Mouse (Mus musculus): Measurements from ENCODE around the gene Olfr1289.

Gene Olfr1289

DNA sequence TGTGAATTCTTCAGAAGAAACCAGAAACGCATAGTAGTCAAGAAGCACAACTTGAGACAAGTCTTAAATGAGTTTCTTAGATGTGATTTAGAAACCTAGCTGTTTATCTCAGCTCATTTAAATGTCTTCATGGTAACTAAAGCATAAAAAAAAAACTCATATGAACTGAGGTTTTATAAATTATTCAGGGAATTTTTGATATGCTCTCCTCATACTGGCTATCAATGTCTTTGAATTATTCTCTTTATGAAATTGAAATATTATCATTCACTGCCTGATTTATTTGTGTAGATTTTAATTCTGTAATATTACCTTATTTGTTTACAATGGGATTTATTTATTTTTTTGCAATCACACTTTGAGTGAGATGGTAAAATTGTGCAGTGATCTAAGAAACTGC lies at the start of gene Olfr1289:
TSS of gene Olfr1289 (plus strand) at position 301 of the 400 bp plus-strand sequence.
- no peak for DNase-seq (ENCODE audit: low read depth)

DNA sequence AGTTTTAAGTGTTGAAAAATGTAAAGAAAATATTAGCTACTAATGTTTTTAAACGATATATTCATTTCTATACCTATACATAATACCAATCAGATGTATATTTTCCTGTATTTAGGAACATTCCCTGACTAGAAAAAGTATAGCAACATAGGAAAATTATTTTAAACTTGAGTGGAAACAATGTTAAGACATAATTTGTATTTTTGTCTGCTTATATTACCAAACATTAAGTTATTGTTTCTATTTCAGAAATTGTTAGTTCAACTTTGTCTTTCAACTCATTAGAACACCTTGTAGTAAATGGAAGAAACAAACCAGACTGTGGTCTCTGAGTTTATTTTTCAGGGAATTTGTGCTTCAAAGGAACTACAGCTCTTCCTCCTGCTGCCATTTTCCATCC lies 31.8 kb upstream of the Olfr1289 start, which contains the start of gene Olfr1287:
TSS of gene Olfr1287 (plus strand) at position 301 of the 400 bp plus-strand sequence.
- DNase-seq (ENCODE audit: low read depth): no peak

DNA sequence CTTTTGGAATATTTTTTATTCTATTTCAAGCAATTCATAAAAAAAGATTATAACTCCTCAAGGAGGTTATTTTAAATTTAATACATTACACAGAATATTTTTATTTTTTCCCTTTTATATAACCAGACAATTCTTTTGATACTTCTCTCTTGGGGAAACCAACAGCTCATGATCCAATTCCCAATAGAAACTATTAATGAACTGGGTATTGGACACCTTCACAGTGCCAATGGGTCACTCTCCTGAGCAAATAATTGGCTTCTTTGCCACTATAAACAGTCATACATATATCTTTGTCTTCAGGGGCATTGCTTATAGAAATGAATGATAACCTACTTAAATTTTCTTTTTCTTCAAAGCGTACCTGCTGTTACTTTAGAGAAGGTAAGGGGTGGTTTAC lies 6.8 kb upstream of the Olfr1289 start, which contains the start of gene Olfr1288:
TSS of gene Olfr1288 (plus strand) at position 301 of the 400 bp plus-strand sequence.
- no peak for DNase-seq (ENCODE audit: low read depth)

DNA sequence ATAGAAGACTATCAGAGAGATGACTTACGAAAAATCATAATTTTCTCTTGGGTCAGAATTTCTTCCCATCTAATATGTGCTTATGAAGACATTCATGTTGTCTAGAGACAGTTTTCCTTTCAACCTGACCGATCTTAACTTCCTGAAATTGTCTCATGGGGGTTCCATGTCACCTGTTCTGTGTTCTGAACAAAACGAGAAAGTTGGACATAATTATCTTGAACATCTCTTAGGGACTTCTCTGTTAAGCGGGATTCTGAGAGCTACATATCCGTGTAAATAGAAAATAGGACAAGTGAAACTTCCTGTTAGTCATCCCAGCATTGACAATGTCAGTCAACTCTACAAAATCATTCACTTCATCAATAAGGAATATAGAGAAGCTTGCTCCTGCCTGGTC lies 13.1 kb downstream of the Olfr1289 start, which contains the start of gene Olfr1290:
TSS of gene Olfr1290 (minus strand) at position 101 of the 400 bp plus-strand sequence.
- no peak for DNase-seq (ENCODE audit: low read depth)

DNA sequence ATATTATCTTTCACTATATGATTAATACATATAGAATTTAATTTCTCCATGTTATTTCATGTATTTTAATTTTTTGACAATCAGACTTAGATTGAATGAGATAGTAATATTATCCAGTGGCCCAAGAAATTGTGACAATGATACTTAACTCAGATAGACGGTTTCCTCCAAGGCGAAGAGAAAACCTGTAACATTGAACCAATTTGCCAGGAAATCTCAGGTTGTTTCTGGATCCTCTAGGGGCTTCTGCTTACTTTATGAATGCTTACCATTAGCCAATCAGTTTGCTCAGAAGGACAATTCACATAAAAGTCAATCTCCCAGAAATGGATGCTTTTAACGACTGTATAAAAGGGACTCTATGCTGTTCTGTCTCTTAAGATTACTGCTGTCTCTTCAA lies 16.3 kb downstream of the Olfr1289 start, which contains the start of gene Olfr1291-ps1:
TSS of gene Olfr1291-ps1 (plus strand) at position 301 of the 400 bp plus-strand sequence.
- no peak for DNase-seq (ENCODE audit: low read depth)

DNA sequence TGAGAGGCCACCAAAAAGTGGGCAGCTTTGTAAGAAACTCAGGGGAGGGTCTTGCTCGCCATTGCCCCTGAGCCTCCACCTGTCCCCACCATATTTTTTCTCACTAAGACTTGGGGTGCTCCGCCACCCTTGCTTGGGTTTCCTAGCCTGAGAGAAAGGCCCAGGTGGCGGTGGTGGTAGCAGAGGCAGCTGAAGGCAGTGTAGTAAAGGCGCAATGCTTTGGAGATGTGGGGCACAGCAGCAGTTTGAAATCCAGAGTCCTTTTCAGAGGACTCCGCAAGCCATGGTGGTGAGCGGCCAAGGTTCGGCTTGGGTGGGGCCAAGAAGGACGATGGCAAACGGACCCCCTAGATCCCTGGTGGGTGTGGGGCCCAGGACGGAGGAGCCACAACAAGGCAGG lies 36.8 kb downstream of the Olfr1289 start:
- DNase-seq (ENCODE audit: low read depth): no peak

DNA sequence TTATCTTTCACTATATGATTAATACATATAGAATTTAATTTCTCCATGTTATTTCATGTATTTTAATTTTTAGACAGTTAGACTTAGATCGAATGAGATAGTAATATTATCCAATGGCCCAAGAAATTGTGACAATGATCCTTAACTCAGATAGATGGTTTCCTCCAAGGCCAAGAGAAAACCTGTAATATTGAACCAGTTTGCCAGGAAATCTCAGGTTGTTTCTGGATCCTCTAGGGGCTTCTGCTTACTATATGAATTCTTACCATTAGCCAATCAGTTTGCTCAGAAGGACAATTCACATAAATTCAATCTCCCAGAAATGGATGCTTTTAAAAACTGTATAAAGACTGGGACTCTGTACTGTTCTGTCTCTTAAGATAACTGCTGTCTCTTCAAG lies 44.3 kb downstream of the Olfr1289 start, which contains the start of gene Olfr1293-ps:
TSS of gene Olfr1293-ps (plus strand) at position 301 of the 400 bp plus-strand sequence.
- no peak for DNase-seq (ENCODE audit: low read depth)

All from fibroblast of lung, adult 2 months (primary cell).